Mouse (Mus musculus) kidney, adult 2 months (tissue): ENCODE results near the gene Gnat2. TPM values are rescaled to one million over a fixed set of nuclear protein-coding genes. Genes with fewer than 3 reads are reported as not detected.
A peak's percentile ranks its signal among the peaks of the same experiment; 100 is the strongest.

Experiments used
- DNase-seq: peaks from one replicate; pipeline ENCODE4 v3.0.0; 2021
- H3K27ac ChIP-seq: fragments of 200-500 bp; 2 replicates; pipeline ENCODE4 v1.5.1; 2012; ENCODE audit warnings: low read depth, low read length, control low read depth, inconsistent platforms; ENCODE audit not compliant: insufficient read depth
- H3K27me3 ChIP-seq: fragments of 200-500 bp; replicated peaks from 2 replicates; pipeline ENCODE4 v1.6.1; 2012; ENCODE audit warnings: mild to moderate bottlenecking, moderate library complexity, low read length, inconsistent platforms; ENCODE audit not compliant: control insufficient read depth, insufficient read depth
- H3K36me3 ChIP-seq: fragments of 200-500 bp; 2 replicates; pipeline ENCODE4 v1.6.1; 2012; ENCODE audit warnings: mild to moderate bottlenecking, moderate library complexity, low read length, inconsistent platforms; ENCODE audit not compliant: control insufficient read depth, insufficient read depth
- H3K4me1 ChIP-seq: fragments of 200-500 bp; 2 replicates; pipeline ENCODE4 v1.6.1; 2011; ENCODE audit warnings: low read length; ENCODE audit not compliant: control insufficient read depth, insufficient read depth
- H3K4me3 ChIP-seq: fragments of 200-500 bp; 2 replicates; pipeline ENCODE4 v1.5.1; 2011; ENCODE audit warnings: mild to moderate bottlenecking, low read depth, low read length, control low read depth; ENCODE audit not compliant: insufficient read depth
- CTCF ChIP-seq: fragments of 200-500 bp; conservative IDR thresholded peaks from 2 replicates; pipeline ENCODE4 v1.5.1; 2011; ENCODE audit warnings: low read depth, mild to moderate bottlenecking, control low read depth, low read length, moderate library complexity, mixed read lengths; ENCODE audit not compliant: insufficient read depth, insufficient read length
- POLR2A ChIP-seq: fragments of 200-500 bp; IDR thresholded peaks from one replicate; pipeline ENCODE4 v1.6.1; 2011; ENCODE audit warnings: low read depth, low read length, control low read depth
- WGBS: fragments of 180-500 bp; shearing (Covaris S2); methylation state at CpG from one replicate; pipeline ENCODE4 v1.1.7; 2018; 5-methylcytosine and 5-hydroxymethylcytosine counted together
- polyA plus RNA-seq: library from polyadenylated mRNA; depleted of rRNA; stranded (reverse); fragments of >200 nt; gene quantifications from 2 replicates; pipeline ENCODE4 v1.2.3, GENCODE M21; 2012; rRNA removed

Gene Gnat2
- polyA plus RNA-seq = 0.61 TPM in 2 replicates

GRCm38 (mm10) chr3:108092536-108093115, at the start of gene Gnat2:
Gene Gnat2, plus strand, starts transcription at chr3:108092789.
- 80% methylated on average over 15 of the region's 15 CpGs for WGBS

GRCm38 (mm10) chr3:108044394-108045140, 48.0 kb upstream of the Gnat2 start, which contains the start of gene Gstm4:
Gene Gstm4, minus strand, starts transcription at chr3:108044894.
- Histone ChIP-seq H3K4me1 (peaks cover 3% of the 10 kb centered on the region; the same call in 1 of the 2 replicates), H3K27ac (peak within 1 kb of the TSS; percentile 34), H3K4me3 (peak within 1 kb of the TSS; percentile 58), H3K36me3 (no peaks in the 10 kb centered on the region), H3K27me3 (no peaks in the 10 kb centered on the region)
- 5% methylated on average over 29 of the region's 29 CpGs for WGBS
- peak; percentile 96 for DNase-seq
- 0 out of 2 replicates have a peak, but pooled peaks have one; percentile 9 for TF ChIP-seq CTCF
- peak; percentile 49 for TF ChIP-seq POLR2A

More at GRCm38 (mm10) chr3:108092536-108093115, at the start of gene Gnat2:
- DNase-seq = no peak
- Histone ChIP-seq H3K27me3 (no peaks in the 10 kb centered on the region), H3K4me1 (no peaks in the 10 kb centered on the region), H3K36me3 (no peaks in the 10 kb centered on the region), H3K4me3 (no peak within 1 kb of the TSS), H3K27ac (no peak within 1 kb of the TSS)
- no peak for TF ChIP-seq POLR2A
- TF ChIP-seq CTCF = no peak

- no peaks in the 10 kb centered on the region for H3K36me3 ChIP-seq
- DNase-seq = peak; percentile 23
- no peak overlapping the region for H3K27ac ChIP-seq
- TF ChIP-seq POLR2A = no peak
- no peak for TF ChIP-seq CTCF
- H3K4me1 ChIP-seq = peaks cover 3% of the 10 kb centered on the region; the same call in 1 of the 2 replicates
- WGBS = 72% methylated on average over 2 of the region's 2 CpGs
- H3K27me3 ChIP-seq = no peaks in the 10 kb centered on the region
- no peak overlapping the region for H3K4me3 ChIP-seq
Measured at GRCm38 (mm10) chr3:108046944-108047655, 45.5 kb upstream of the Gnat2 start.

GRCm38 (mm10) chr3:108048306-108048705, 44.3 kb upstream of the Gnat2 start:
- peak; percentile 20 for DNase-seq
- no peak overlapping the region for H3K4me3 ChIP-seq
- 28% methylated on average over 3 of the region's 3 CpGs for WGBS
- H3K27ac ChIP-seq = no peak overlapping the region
- no peaks in the 10 kb centered on the region for H3K36me3 ChIP-seq
- peaks cover 3% of the 10 kb centered on the region; the same call in 1 of the 2 replicates for H3K4me1 ChIP-seq
- no peaks in the 10 kb centered on the region for H3K27me3 ChIP-seq
- no peak for TF ChIP-seq CTCF
- no peak for TF ChIP-seq POLR2A

GRCm38 (mm10) chr3:108050493-108050892, 42.1 kb upstream of the Gnat2 start:
- H3K36me3 ChIP-seq = no peaks in the 10 kb centered on the region
- TF ChIP-seq POLR2A (no peak), CTCF (no peak)
- H3K27me3 ChIP-seq = no peaks in the 10 kb centered on the region
- DNase-seq = no peak
- no peak overlapping the region for H3K27ac ChIP-seq
- no peaks in the 10 kb centered on the region for H3K4me1 ChIP-seq
- WGBS = 85% methylated on average over 5 of the region's 5 CpGs
- H3K4me3 ChIP-seq = no peak overlapping the region

- no peak overlapping the region for H3K27ac ChIP-seq
- no peaks in the 10 kb centered on the region for H3K27me3 ChIP-seq
- no peaks in the 10 kb centered on the region for H3K36me3 ChIP-seq
- TF ChIP-seq POLR2A = no peak
- TF ChIP-seq CTCF = 0 out of 2 replicates have a peak, but pooled peaks have one; percentile 8
- H3K4me1 ChIP-seq = no peaks in the 10 kb centered on the region; the same call in 1 of the 2 replicates
- DNase-seq = peak; percentile 76
- no peak overlapping the region for H3K4me3 ChIP-seq
- WGBS = 14% methylated on average over 7 of the region's 7 CpGs
Measured at GRCm38 (mm10) chr3:108061420-108061819, 31.2 kb upstream of the Gnat2 start.
